Mouse (Mus musculus): ENCODE measurements around the gene Fam193a.

GRCm38 (mm10) chr5:34419188-34419587 lies 49.5 kb downstream of the Fam193a start:
- no peak for TF ChIP-seq CTCF (IDR thresholded peaks at IDR 0.05; ENCODE audit: control insufficient read depth, insufficient read depth, low read length)
- TF ChIP-seq POLR2A (IDR thresholded peaks at IDR 0.05; ENCODE audit: borderline replicate concordance, control insufficient read depth, low read depth, low read length), result no peak

Measured in bone marrow, adult 2 months (tissue).